Mouse (Mus musculus): Measurements from ENCODE around the gene Rin2. TPM values are rescaled to one million over a fixed set of nuclear protein-coding genes. Genes with fewer than 3 reads are reported as not detected.

Rin2 gene
- total RNA-seq, 2 experiments from 2014 or later: 33.4 to 34.7 TPM

Small RNAs within 50 kb of the gene (microRNA-seq; reads per million reads assigned to microRNA genes)
- not detected for gene Gm25026

Other genes with a start within 250 kb of the Rin2 start
- gene Naa20, start 226.9 kb downstream of the Rin2 start, total RNA-seq (2021): 10 to 100 TPM; 73.0 to 77.8 TPM

All from adrenal gland, postnatal 4 days (tissue).